8 mouse cellular contexts compared by ENCODE assay signal in genomic region chr19:8989066-8989566, GRCm38 (mm10). TPM values are rescaled to one million over a fixed set of nuclear protein-coding genes. Genes with fewer than 3 reads are reported as not detected.
A peak's percentile ranks its signal among the peaks of the same experiment; 100 is the strongest.
DNase-seq lines count a peak whose midpoint lies in the region; ATAC-seq lines count a peak whose summit lies in the region.

Ahnak (plus strand) TSS chr19:8989284.

- H3K27me3 ChIP-seq in erythroblast, embryonic 14.5 days (ENCODE audit: control insufficient read depth) = peaks cover 66% of the 10 kb centered on the region
- no peaks in the 10 kb centered on the region for H3K27me3 ChIP-seq in lung, embryonic 16.5 days (ENCODE audit: control insufficient read depth, insufficient read depth, low read depth, low read length)

- no peaks in the 10 kb centered on the region for H3K9me3 ChIP-seq in erythroblast, embryonic 14.5 days (ENCODE audit: control insufficient read depth, low read length)
- H3K9me3 ChIP-seq in lung, embryonic 16.5 days (ENCODE audit: control insufficient read depth, low read length) = no peaks in the 10 kb centered on the region

- peak within 1 kb of the TSS; percentile 95 for H3K27ac ChIP-seq in lung, embryonic 16.5 days (ENCODE audit: low read length)

- no peaks in the 10 kb centered on the region for H3K36me3 ChIP-seq in erythroblast, embryonic 14.5 days (ENCODE audit: control insufficient read depth)
- H3K36me3 ChIP-seq in lung, embryonic 16.5 days (ENCODE audit: control insufficient read depth, insufficient read depth, low read length) = no peaks in the 10 kb centered on the region

- H3K4me3 ChIP-seq in erythroblast, embryonic 14.5 days (replicated peaks) = peak within 1 kb of the TSS; percentile 57
- peak within 1 kb of the TSS; percentile 79 for H3K4me3 ChIP-seq in lung, embryonic 16.5 days (ENCODE audit: low read length)

- H3K4me2 ChIP-seq in lung, embryonic 16.5 days (ENCODE audit: low read depth, low read length) = peak within 1 kb of the TSS; percentile 66

- intact Hi-C loops in heart, postnatal 10 days (cut with DNase I) = no loop called here

- WGBS in lung, embryonic 16.5 days = under 1% methylated on average over 42 of the region's 42 CpGs

- peak; percentile 75 for ATAC-seq in lung, embryonic 16.5 days (ENCODE audit: low read depth)

- H3K4me1 ChIP-seq in erythroblast, embryonic 14.5 days (ENCODE audit: control insufficient read depth) = peaks cover 26% of the 10 kb centered on the region
- H3K4me1 ChIP-seq in lung, embryonic 16.5 days (replicated peaks; ENCODE audit: control insufficient read depth, insufficient read depth, low read length) = peaks cover 62% of the 10 kb centered on the region

- peak within 1 kb of the TSS; percentile 88 for H3K9ac ChIP-seq in lung, embryonic 16.5 days (ENCODE audit: low read length)

- DNase-seq in B cell, adult 2 months = peak; percentile 73 to 76
- peak; percentile 35 for DNase-seq in T-cell, adult 2 months (ENCODE audit: low spot score)
- peak; percentile 90 to 91 for DNase-seq in heart, postnatal 10 days
- peak; percentile 84 to 89 for DNase-seq in kidney, postnatal 4 days
- peak; percentile 82 for DNase-seq in ovary, postnatal 36 days (ENCODE audit: low spot score)
- no peak for DNase-seq in right cerebral cortex, postnatal 36 days (ENCODE audit: low spot score in 2 of 2)

RNA-seq across cellular contexts. Expression of gene Ahnak, which starts in this region (rescaled TPM):
- polyA plus RNA-seq in erythroblast, embryonic 14.5 days (2012) = 0.01 and 0.05 TPM in 2 replicates
- 100 to 1,000 TPM; 348 to 380 TPM for total RNA-seq in heart, postnatal 10 days (2021)
- 30.5 and 31.0 TPM in 2 replicates for polyA plus RNA-seq in lung, embryonic 16.5 days (2015; fragmentation: Nextera tagmentation; extraction: Ambion mirVana)

Comparison
In these comparisons a context has a peak if more than half of its experiments do, and no peak if none do; other contexts are left out.
1. RNA of gene Ahnak (polyA plus RNA-seq): 30.5 to 31.0 TPM in lung, embryonic 16.5 days; 0.01 to 0.05 TPM in erythroblast, embryonic 14.5 days; every median in the first group is over 10 times any median in the second.
2. DNase-seq: peak in B cell, adult 2 months (2 of 2), T-cell, adult 2 months (single experiment), heart, postnatal 10 days (2 of 2), kidney, postnatal 4 days (2 of 2) and ovary, postnatal 36 days (single experiment); none in right cerebral cortex, postnatal 36 days (0 of 2).